Mouse (Mus musculus) midbrain, embryonic 16.5 days (tissue): ENCODE data around the gene Tmem121b. TPM values are rescaled to one million over a fixed set of nuclear protein-coding genes. Genes with fewer than 3 reads are reported as not detected.

Experiments used
- ATAC-seq: fragments of 200-750 bp; cut with Nextera tagmentation; 2 replicates; pipeline ENCODE4 v1.8.0; 2017; ENCODE audit warnings: moderate TSS enrichment
- H3K27ac ChIP-seq: fragments of 300-500 bp; sonication (generic); 2 replicates; pipeline ENCODE4 v1.5.1; 2014; ENCODE audit warnings: mild to moderate bottlenecking, low read length, mixed read lengths
- H3K27me3 ChIP-seq: fragments of 300-500 bp; sonication (generic); 2 replicates; pipeline ENCODE4 v1.6.1; 2014; ENCODE audit warnings: low read depth, low read length, mixed read lengths; ENCODE audit not compliant: control insufficient read depth, insufficient read depth
- H3K36me3 ChIP-seq: fragments of 300-500 bp; sonication (generic); 2 replicates; pipeline ENCODE4 v1.6.1; 2014; ENCODE audit warnings: mild to moderate bottlenecking, low read length, moderate library complexity, mixed read lengths; ENCODE audit not compliant: control insufficient read depth, insufficient read depth
- H3K4me1 ChIP-seq: fragments of 300-500 bp; sonication (generic); 2 replicates; pipeline ENCODE4 v1.6.1; 2014; ENCODE audit warnings: mild to moderate bottlenecking, low read length, mixed read lengths; ENCODE audit not compliant: control insufficient read depth, insufficient read depth
- H3K4me2 ChIP-seq: fragments of 300-500 bp; sonication (generic); 2 replicates; pipeline ENCODE4 v1.6.1; 2014; ENCODE audit warnings: mild to moderate bottlenecking, low read length, mixed read lengths
- H3K4me3 ChIP-seq: fragments of 300-500 bp; sonication (generic); 2 replicates; pipeline ENCODE4 v1.5.1; 2014; ENCODE audit warnings: low read depth, mild to moderate bottlenecking, low read length, moderate library complexity, mixed read lengths
- H3K9ac ChIP-seq: fragments of 300-500 bp; sonication (generic); 2 replicates; pipeline ENCODE4 v1.6.1; 2014; ENCODE audit warnings: low read depth, low read length, mixed read lengths
- H3K9me3 ChIP-seq: fragments of 300-500 bp; sonication (generic); replicated peaks from 2 replicates; pipeline ENCODE4 v1.6.1; 2014; ENCODE audit warnings: mild to moderate bottlenecking, low read length, mixed read lengths; ENCODE audit not compliant: control insufficient read depth, poor library complexity, severe bottlenecking
- WGBS: fragments of 180-500 bp; shearing (Covaris S2); extraction: QIAGEN DNeasy Blood & Tissue Kit; methylation state at CpG from one replicate; pipeline ENCODE4 v1.1.7; 2014; 5-methylcytosine and 5-hydroxymethylcytosine counted together
- polyA plus RNA-seq: library from polyadenylated mRNA; unstranded; fragments of >200 nt; fragmentation: Nextera tagmentation; extraction: Ambion mirVana; gene quantifications from 2 replicates; pipeline ENCODE4 v1.2.1, GENCODE M21; 2015

Tmem121b gene
- polyA plus RNA-seq, 1 experiment from 2014 or later, result 2.6 TPM

- Histone ChIP-seq H3K9ac (no peak overlapping the region), H3K4me2 (no peak overlapping the region), H3K36me3 (no peaks in the 10 kb centered on the region), H3K4me1 (peaks cover 6% of the 10 kb centered on the region; the same call in 1 of the 2 replicates), H3K27ac (no peak overlapping the region), H3K4me3 (no peak overlapping the region), H3K27me3 (no peaks in the 10 kb centered on the region), H3K9me3 (no peaks in the 10 kb centered on the region)
- ATAC-seq, result no peak
- 25% methylated on average over 5 of the region's 5 CpGs for WGBS
These were observed 20.2 kb downstream of the Tmem121b start for GRCm38 (mm10) chr6:120473427-120473826.

- no peaks in the 10 kb centered on the region for H3K27me3 ChIP-seq
- no peaks in the 10 kb centered on the region for H3K9me3 ChIP-seq
- H3K9ac ChIP-seq, result no peak overlapping the region
- H3K4me2 ChIP-seq, result no peak overlapping the region
- H3K4me3 ChIP-seq, result no peak overlapping the region
- H3K36me3 ChIP-seq, result no peaks in the 10 kb centered on the region
- ATAC-seq, result peak; percentile 47; the same call in 1 of the 2 replicates
- H3K4me1 ChIP-seq, result peaks cover 6% of the 10 kb centered on the region; the same call in 1 of the 2 replicates
- WGBS, result 14% methylated on average over 8 of the region's 8 CpGs
- no peak overlapping the region; the same call in 1 of the 2 replicates for H3K27ac ChIP-seq
These were observed 21.0 kb downstream of the Tmem121b start for GRCm38 (mm10) chr6:120472455-120473140.

GRCm38 (mm10) chr6:120471991-120472441 lies 21.6 kb downstream of the Tmem121b start:
- Histone ChIP-seq H3K27ac (no peak overlapping the region; the same call in 1 of the 2 replicates), H3K4me1 (peaks cover 6% of the 10 kb centered on the region; the same call in 1 of the 2 replicates), H3K4me3 (no peak overlapping the region), H3K27me3 (no peaks in the 10 kb centered on the region), H3K4me2 (no peak overlapping the region), H3K36me3 (no peaks in the 10 kb centered on the region), H3K9me3 (no peaks in the 10 kb centered on the region), H3K9ac (no peak overlapping the region)
- whole genome bisulfite sequencing, result 2% methylated on average over 5 of the region's 5 CpGs
- ATAC-seq, result peak; percentile 61

GRCm38 (mm10) chr6:120470666-120471065 lies 22.9 kb downstream of the Tmem121b start:
- Histone ChIP-seq H3K9ac (no peak overlapping the region), H3K27ac (no peak overlapping the region), H3K4me2 (no peak overlapping the region), H3K27me3 (no peaks in the 10 kb centered on the region), H3K36me3 (no peaks in the 10 kb centered on the region), H3K4me3 (no peak overlapping the region), H3K9me3 (no peaks in the 10 kb centered on the region), H3K4me1 (peaks cover 6% of the 10 kb centered on the region; the same call in 1 of the 2 replicates)
- ATAC-seq, result no peak
- 96% methylated on average over 1 of the region's 1 CpGs for WGBS

GRCm38 (mm10) chr6:120469770-120470169 lies 23.8 kb downstream of the Tmem121b start:
- ATAC-seq, result no peak
- Histone ChIP-seq H3K27ac (no peak overlapping the region), H3K4me1 (peaks cover 6% of the 10 kb centered on the region; the same call in 1 of the 2 replicates)

GRCm38 (mm10) chr6:120469268-120469667 lies 24.3 kb downstream of the Tmem121b start:
- peaks cover 6% of the 10 kb centered on the region; the same call in 1 of the 2 replicates for H3K4me1 ChIP-seq
- no peaks in the 10 kb centered on the region for H3K36me3 ChIP-seq
- no peaks in the 10 kb centered on the region for H3K9me3 ChIP-seq
- H3K4me3 ChIP-seq, result no peak overlapping the region
- no peak overlapping the region for H3K9ac ChIP-seq
- no peak overlapping the region for H3K27ac ChIP-seq
- ATAC-seq, result no peak
- WGBS, result 67% methylated on average over 3 of the region's 3 CpGs
- H3K27me3 ChIP-seq, result peaks cover 7% of the 10 kb centered on the region
- no peak overlapping the region for H3K4me2 ChIP-seq

More at GRCm38 (mm10) chr6:120469770-120470169, 23.8 kb downstream of the Tmem121b start:
- H3K27me3 ChIP-seq, result peaks cover 4% of the 10 kb centered on the region
- H3K4me3 ChIP-seq, result no peak overlapping the region
- H3K9me3 ChIP-seq, result no peaks in the 10 kb centered on the region
- H3K9ac ChIP-seq, result no peak overlapping the region
- no peak overlapping the region for H3K4me2 ChIP-seq
- H3K36me3 ChIP-seq, result no peaks in the 10 kb centered on the region

GRCm38 (mm10) chr6:120468259-120468658 lies 25.3 kb downstream of the Tmem121b start:
- ATAC-seq, result no peak
- Histone ChIP-seq H3K4me1 (peaks cover 8% of the 10 kb centered on the region; the same call in 1 of the 2 replicates), H3K4me3 (no peak overlapping the region), H3K9me3 (no peaks in the 10 kb centered on the region), H3K4me2 (no peak overlapping the region), H3K27ac (no peak overlapping the region), H3K27me3 (peaks cover 12% of the 10 kb centered on the region), H3K9ac (no peak overlapping the region), H3K36me3 (no peaks in the 10 kb centered on the region)
- WGBS, result 95% methylated on average over 4 of the region's 4 CpGs

GRCm38 (mm10) chr6:120466609-120467329 lies 26.8 kb downstream of the Tmem121b start:
- Histone ChIP-seq H3K36me3 (no peaks in the 10 kb centered on the region), H3K9me3 (no peaks in the 10 kb centered on the region), H3K4me1 (peaks cover 6% of the 10 kb centered on the region), H3K9ac (no peak overlapping the region), H3K4me3 (no peak overlapping the region), H3K27me3 (peaks cover 18% of the 10 kb centered on the region), H3K27ac (no peak overlapping the region), H3K4me2 (no peak overlapping the region)
- WGBS, result 81% methylated on average over 10 of the region's 10 CpGs
- ATAC-seq, result no peak

GRCm38 (mm10) chr6:120465393-120465792 lies 28.2 kb downstream of the Tmem121b start:
- H3K27me3 ChIP-seq, result peaks cover 25% of the 10 kb centered on the region
- WGBS, result 42% methylated on average over 4 of the region's 4 CpGs
- no peak overlapping the region for H3K9ac ChIP-seq
- no peaks in the 10 kb centered on the region for H3K36me3 ChIP-seq
- H3K4me1 ChIP-seq, result peaks cover 5% of the 10 kb centered on the region
- no peaks in the 10 kb centered on the region for H3K9me3 ChIP-seq
- H3K4me3 ChIP-seq, result no peak overlapping the region
- no peak for ATAC-seq
- H3K4me2 ChIP-seq, result no peak overlapping the region
- H3K27ac ChIP-seq, result no peak overlapping the region
